Mouse (Mus musculus) adrenal gland, postnatal 10 days (tissue): ENCODE results near the gene A430005L14Rik. TPM values are rescaled to one million over a fixed set of nuclear protein-coding genes. Genes with fewer than 3 reads are reported as not detected.
"Not testable (repeated sequence)": the region's sequence is repeated elsewhere in the genome, so short reads cannot be mapped to it uniquely, and the experiment has no call there.

ENCODE experiments used
- DNase-seq: peaks from one replicate; pipeline ENCODE4 v3.0.0; 2021; ENCODE audit warnings: mixed read lengths
- long read RNA-seq, 2 experiments: library from polyadenylated mRNA; stranded (forward); transcript quantifications; one replicate each; pipeline ENCODE4 v2.0.0; 2021
- total RNA-seq, 2 experiments: library from RNA; stranded (reverse); gene quantifications; 2 replicates each; pipeline ENCODE4 v1.2.3; 2021

Gene A430005L14Rik
- 10 to 100 TPM; 20.4 to 22.3 TPM for total RNA-seq
- long read RNA-seq, experiment 1, transcript A430005L14Rik-201 (4 exons, 1,098 nt): major isoform, 40 of 60 reads
- long read RNA-seq, experiment 1, transcript A430005L14Rik-207 (4 exons, 940 nt): minor isoform, 6 of 60 reads
- long read RNA-seq, experiment 1, partial matches to known transcripts: 4 of 60 reads
- long read RNA-seq, experiment 1, other reads (novel, unspliced or antisense): 8 of 60 reads
- long read RNA-seq, experiment 2, transcript A430005L14Rik-201 (4 exons, 1,098 nt): major isoform, 20 of 26 reads
- long read RNA-seq, experiment 2, partial matches to known transcripts: 1 of 26 reads
- long read RNA-seq, experiment 2, other reads (novel, unspliced or antisense): 3 of 26 reads

DNA sequence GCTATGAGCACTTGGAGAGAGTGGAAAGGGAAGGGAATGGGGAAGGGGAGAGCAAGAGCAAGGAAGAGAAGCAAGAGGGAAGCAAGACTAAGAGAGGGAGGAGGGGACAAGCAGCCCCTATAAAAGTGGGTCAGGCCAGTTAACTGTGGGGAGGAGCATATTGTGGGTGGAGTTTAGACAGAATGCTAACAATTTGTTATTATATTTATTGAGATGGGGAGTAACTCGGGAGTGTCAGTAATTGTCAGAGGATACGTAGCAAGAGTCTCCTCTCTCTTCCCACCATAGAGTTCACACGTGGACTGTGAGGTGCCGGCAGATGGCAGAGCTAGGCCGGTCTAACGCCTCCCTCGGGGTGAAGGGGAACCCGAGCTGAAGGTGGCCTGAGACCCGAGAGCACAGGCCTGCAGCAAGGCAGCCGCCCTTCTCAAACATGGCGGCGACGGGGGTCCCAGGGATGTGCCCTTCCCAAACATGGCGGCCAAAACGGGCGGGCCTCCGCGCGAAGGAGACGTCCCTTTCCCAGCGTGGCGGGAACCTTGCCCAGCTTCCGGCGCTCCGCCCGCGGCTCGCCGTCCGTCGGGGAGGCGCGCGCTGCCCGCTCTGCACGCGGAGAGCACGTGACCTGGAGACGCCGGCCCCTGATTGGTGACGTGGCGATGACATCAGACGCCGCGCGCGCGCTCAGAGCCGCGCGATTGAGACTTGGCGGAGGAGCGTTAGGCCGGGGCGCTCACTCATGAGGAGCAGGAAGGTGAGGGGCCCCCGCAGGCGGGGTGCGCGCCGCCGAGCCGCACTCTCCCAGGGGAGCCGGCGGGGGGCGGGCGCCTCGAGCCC is at the start of gene A430005L14Rik:
A430005L14Rik (plus strand) TSS at position 669 of the 837 bp plus-strand sequence.
- DNase-seq: peak; percentile 97

DNA sequence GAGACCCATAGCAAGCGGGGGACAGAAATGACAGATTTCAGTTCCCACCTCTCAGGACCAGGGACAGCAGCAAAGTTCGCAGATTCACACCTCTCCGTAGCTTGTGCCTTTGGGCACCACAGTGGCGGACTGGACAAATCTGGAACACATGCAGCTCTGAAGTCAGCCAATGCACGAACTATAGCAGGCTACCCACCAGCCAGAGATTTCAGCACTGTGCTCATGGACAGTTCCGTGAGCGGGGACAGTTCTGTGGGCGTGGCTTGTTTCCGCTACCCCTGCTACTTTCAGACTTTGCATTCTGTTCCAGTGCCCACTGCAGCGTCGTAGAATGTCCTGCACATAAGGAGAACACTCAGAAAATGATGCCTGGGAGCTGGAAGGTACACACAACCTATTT is 49.5 kb upstream of the A430005L14Rik start:
- peak; percentile 68 for DNase-seq

- peak; percentile 4 for DNase-seq
These were observed 43.4 kb upstream of the A430005L14Rik start for GRCm38 (mm10) chr4:153913635-153914034.

GRCm38 (mm10) chr4:153917773-153918500 is 39.1 kb upstream of the A430005L14Rik start:
- no peak for DNase-seq

DNA sequence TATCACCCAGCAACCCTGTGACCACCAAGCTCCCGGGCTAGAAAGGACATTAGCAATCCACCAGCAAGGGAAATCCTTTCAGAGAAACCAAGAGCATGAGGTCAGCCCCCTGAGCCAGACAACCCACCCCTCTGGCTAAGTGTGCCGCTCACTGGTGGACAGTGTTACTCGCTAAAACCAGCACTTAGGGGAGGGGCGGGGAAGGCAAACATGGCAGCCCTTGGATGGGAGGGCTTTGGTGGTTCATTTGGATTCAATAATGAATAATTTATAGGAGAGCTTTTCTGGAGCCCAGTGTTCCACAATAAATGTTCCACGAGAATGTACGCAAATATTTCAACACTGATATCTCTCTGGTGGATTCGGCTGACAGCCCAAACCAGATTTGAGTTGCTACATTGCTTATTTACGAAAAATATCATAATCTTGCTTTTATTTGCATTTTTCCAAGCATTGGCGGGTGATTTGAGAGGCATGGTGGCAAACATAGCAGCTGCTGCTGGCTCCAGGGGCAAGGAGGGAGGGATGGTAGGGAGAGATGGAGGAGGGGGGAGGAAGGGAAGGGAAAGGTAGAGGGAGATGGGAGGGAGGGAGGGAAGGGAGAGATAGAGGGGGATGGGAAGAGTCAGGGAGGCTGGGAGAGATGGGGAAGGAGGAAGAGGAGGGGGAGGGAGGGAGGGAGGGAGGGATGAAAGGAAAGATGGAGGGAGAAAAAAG is 36.4 kb upstream of the A430005L14Rik start:
- no peak for DNase-seq

DNA sequence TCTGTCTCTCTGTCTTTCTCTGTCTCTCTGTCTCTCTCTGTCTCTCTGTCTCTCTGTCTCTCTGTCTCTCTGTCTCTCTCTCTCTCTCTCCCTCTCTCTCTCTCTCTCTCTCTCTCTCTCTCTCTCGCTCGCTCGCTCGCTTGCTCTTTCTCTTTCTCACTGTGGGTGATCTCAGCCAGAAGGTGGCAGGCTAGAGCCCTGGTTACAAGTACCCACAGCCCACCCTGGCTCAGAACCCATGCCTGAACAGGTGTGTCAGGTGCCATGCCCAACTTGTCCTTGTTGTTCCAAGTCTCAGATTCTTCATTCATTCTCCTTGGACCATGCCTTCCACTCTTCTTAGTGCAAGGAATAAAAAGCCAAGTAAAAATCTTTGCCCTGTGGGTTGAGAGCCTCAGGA is 34.9 kb upstream of the A430005L14Rik start:
- DNase-seq: not testable (repeated sequence)

GRCm38 (mm10) chr4:153928772-153929299 is 28.2 kb upstream of the A430005L14Rik start:
- DNase-seq: no peak

GRCm38 (mm10) chr4:153929425-153929824 is 27.6 kb upstream of the A430005L14Rik start:
- no peak for DNase-seq

DNA sequence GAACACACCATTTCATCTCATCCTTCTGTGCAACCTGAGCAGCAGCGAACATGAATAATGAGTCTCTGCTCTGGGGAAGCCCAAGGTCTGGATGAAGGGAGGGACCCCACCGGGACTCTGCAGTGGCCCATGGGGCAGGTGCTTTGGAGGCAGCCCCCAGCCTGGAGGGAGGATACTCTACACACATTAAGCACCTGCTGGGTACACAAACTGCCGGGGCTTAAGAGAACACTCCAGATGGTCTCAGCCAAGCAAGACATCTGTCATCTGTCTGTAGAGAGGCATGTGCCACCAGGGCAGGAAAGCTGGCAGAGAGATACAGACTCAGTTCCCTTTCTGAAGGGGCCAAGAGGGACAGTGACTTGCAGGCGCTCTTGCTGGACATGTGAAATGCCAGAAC is 27.1 kb upstream of the A430005L14Rik start:
- no peak for DNase-seq

- peak; percentile 56 for DNase-seq
These were observed 13.8 kb upstream of the A430005L14Rik start for GRCm38 (mm10) chr4:153943243-153943642.

- DNase-seq: no peak
These were observed 12.8 kb upstream of the A430005L14Rik start for GRCm38 (mm10) chr4:153944261-153944660.

DNA sequence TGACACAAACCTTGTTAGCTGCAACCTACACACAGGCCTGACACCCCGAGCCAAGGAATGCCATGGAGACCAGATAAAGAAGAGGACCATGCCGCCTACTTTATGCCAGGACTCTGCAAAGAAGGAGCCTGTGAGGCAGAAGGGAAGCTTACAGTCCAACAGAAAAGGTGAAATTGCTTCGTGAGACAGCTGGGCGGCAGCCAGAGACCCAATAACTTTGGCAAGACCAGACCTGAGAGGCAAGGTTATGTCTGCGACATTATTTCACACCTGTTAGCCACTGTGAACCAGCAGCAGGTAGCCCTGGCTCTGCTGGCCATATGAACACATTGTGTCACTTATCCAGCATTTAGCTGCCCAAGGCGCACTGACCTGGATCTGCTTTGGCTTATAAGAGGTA is 11.3 kb upstream of the A430005L14Rik start:
- no peak for DNase-seq

DNA sequence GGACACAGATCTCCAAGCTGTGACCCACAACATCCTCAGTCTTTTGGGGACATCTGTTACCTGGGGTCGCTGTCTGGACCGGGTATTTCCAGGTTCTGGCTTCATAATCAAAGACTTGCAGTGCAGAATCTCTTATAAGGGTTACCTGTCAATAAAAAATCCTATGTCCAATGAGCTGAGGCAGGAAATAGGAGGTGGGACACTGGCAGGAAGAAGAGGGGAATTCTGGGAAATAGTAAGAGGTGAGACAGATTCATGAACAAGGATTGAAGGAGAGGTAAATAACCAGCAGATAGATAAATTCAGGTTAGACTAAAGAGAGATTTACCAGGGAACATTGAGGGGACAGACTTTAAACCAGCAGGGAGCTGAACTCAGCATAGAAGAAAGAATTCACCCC is 6.7 kb upstream of the A430005L14Rik start:
- no peak for DNase-seq

GRCm38 (mm10) chr4:153951150-153951549 is 5.9 kb upstream of the A430005L14Rik start:
- DNase-seq: no peak

DNA sequence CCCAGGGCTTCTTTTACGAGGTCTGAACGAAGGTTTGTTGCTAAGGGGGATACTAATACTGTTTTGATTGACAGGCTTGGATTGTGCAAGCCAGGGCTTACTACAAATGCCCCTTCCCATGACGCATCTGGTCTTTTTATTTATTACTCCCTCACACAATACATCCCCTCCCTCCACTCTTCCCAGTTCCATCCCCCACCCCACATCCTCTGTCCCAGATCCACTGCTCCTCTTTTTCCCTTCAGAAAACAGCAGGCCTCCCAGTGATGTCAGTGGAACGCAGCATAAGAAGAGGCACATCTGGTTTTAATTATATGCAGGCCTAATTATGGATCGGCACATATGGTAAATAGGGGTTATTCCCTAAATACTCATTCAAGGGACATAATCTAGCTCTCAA is 5.3 kb upstream of the A430005L14Rik start:
- DNase-seq: no peak

DNA sequence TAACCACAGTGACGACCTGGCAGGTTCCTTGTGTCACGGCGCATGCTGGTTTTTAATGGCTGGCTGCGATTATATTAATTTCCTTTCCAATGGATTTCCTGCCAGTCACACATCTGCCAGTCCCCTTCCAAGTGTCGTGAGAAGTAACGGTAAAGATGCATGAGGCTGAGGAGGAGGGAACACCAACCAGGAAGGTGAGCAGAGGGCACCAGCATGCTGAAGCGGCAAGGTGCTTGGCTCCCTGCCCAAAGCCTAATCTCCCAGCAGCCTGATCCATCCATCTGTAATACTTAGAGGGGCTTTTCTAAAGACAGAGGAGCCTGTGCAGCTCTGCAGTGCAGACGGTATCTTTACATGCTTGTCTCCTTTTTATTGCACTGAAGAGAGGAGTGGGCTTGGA is 1.4 kb upstream of the A430005L14Rik start:
- no peak for DNase-seq

GRCm38 (mm10) chr4:153957444-153958250 is 610 bp downstream of the A430005L14Rik start:
- no peak for DNase-seq

GRCm38 (mm10) chr4:153962631-153963030 is 5.6 kb downstream of the A430005L14Rik start:
- no peak for DNase-seq

DNA sequence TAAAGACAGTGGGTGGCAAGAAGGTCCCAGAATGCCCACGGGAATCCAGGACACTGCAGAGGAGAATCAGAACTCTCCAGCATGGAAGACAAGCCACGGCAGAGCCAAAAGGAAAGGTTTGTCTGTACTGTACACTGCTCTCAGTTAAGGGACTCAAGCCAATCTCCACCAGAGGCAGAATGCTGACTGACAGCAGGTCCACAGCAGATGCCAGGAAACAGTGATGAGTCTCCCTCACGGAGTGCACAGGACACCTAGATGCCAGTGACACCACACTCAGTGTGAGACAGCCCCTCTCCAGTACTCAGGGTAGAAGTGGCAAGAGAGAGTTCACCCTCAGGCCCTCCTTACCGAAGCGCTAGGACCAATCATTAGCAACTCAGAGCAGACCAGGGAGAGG is 9.6 kb downstream of the A430005L14Rik start:
- DNase-seq: no peak

GRCm38 (mm10) chr4:153967556-153967955 is 10.5 kb downstream of the A430005L14Rik start:
- no peak for DNase-seq

DNA sequence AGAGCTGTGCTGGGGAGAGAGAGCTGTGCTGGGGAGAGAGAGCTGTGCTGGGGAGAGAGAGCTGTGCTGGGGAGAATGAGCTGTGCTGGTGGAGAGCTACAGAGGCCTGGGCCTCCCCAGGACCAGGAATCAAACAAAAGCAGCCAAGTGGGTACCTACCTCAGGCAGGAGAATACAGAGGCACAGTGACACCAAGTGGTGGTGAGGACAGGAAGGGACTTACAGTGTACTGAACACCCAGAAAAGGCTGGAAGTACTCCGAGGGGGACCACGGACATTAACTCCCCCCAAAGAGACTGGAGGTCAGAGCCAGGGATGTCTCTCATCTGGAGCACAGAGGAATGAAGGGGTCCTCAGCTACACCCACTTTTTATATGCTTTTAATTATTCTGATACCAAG is 11.0 kb downstream of the A430005L14Rik start:
- no peak for DNase-seq
